Comparison of ENCODE assay signal across 8 mouse cellular contexts in genomic region chr9:114982689-114983360, GRCm38 (mm10). TPM values are rescaled to one million over a fixed set of nuclear protein-coding genes. Genes with fewer than 3 reads are reported as not detected.
DNase-seq lines count a peak whose midpoint lies in the region; ATAC-seq and TF ChIP-seq lines count a peak whose summit lies in the region.
"Had no signal": no experiment of that assay in that cellular context is flagged by ENCODE, and none has a peak within 500 bp of the region (broad histone marks: within the 10 kb centered on the region; RNA-seq: fewer than 3 reads in every experiment).

Gene Rps27rt, minus strand, starts transcription at chr9:114982739.

- no peak within 1 kb of the TSS for H3K4me3 ChIP-seq in spleen, adult 2 months (ENCODE audit: extremely low read depth, insufficient read depth, insufficient read length)
- no peak within 1 kb of the TSS for H3K4me3 ChIP-seq in embryonic facial prominence, embryonic 12.5 days
- no peak within 1 kb of the TSS for H3K4me3 ChIP-seq in heart, embryonic 12.5 days
- H3K4me3 ChIP-seq in neural tube, embryonic 12.5 days: no peak within 1 kb of the TSS
- H3K4me3 ChIP-seq: erythroblast, embryonic 14.5 days had no signal

- no peak for TF ChIP-seq CTCF in spleen, adult 2 months (IDR thresholded peaks at IDR 0.05; ENCODE audit: extremely low read depth, insufficient read depth, insufficient read length, insufficient replicate concordance)

- DNase-seq in spleen, adult 2 months (ENCODE audit: low read depth in 1 of 2, low spot score in 2 of 2): no peak
- DNase-seq in spleen, adult 12 weeks (ENCODE audit: low spot score): no peak
- DNase-seq in left cerebral cortex, postnatal 10 days (ENCODE audit: extremely low spot score in 1 of 2, low spot score in 2 of 2): peak in 1 of 2 experiments; percentile 35
- DNase-seq in thymus, postnatal 25 days: no peak

- H3K9me3 ChIP-seq in embryonic facial prominence, embryonic 12.5 days: no peaks in the 10 kb centered on the region
- H3K9me3 ChIP-seq in heart, embryonic 12.5 days (replicated peaks): 0 out of 2 replicates have a peak, but pooled peaks cover 1% of the 10 kb centered on the region
- H3K9me3 ChIP-seq in neural tube, embryonic 12.5 days: no peaks in the 10 kb centered on the region

- no peak within 1 kb of the TSS for H3K27ac ChIP-seq in spleen, adult 2 months (ENCODE audit: insufficient read depth, low read length)
- no peak within 1 kb of the TSS for H3K27ac ChIP-seq in embryonic facial prominence, embryonic 12.5 days
- no peak within 1 kb of the TSS for H3K27ac ChIP-seq in heart, embryonic 12.5 days (ENCODE audit: poor library complexity, severe bottlenecking)
- no peak within 1 kb of the TSS for H3K27ac ChIP-seq in neural tube, embryonic 12.5 days

- H3K4me2 ChIP-seq in embryonic facial prominence, embryonic 12.5 days (replicated peaks): no peak within 1 kb of the TSS
- no peak within 1 kb of the TSS for H3K4me2 ChIP-seq in heart, embryonic 12.5 days
- no peak within 1 kb of the TSS for H3K4me2 ChIP-seq in neural tube, embryonic 12.5 days (replicated peaks)

- no peaks in the 10 kb centered on the region for H3K36me3 ChIP-seq in spleen, adult 2 months (ENCODE audit: control insufficient read depth, insufficient read depth, low read length)
- H3K36me3 ChIP-seq in embryonic facial prominence, embryonic 12.5 days: no peaks in the 10 kb centered on the region
- H3K36me3 ChIP-seq in heart, embryonic 12.5 days: no peaks in the 10 kb centered on the region
- no peaks in the 10 kb centered on the region for H3K36me3 ChIP-seq in neural tube, embryonic 12.5 days

- no peak for ATAC-seq in embryonic facial prominence, embryonic 12.5 days (ENCODE audit: insufficient number of reproducible peaks, insufficient read depth, low FRiP score, low TSS enrichment)
- ATAC-seq in heart, embryonic 12.5 days (ENCODE audit: insufficient number of reproducible peaks, low FRiP score): no peak
- ATAC-seq in neural tube, embryonic 12.5 days (ENCODE audit: low FRiP score, low read depth): no peak

- TF ChIP-seq POLR2A in spleen, adult 2 months (IDR thresholded peaks at IDR 0.05; ENCODE audit: low read depth, low read length): no peak

- peaks cover 16% of the 10 kb centered on the region for H3K27me3 ChIP-seq in spleen, adult 2 months (ENCODE audit: control insufficient read depth, insufficient read depth, low read length)
- H3K27me3 ChIP-seq in embryonic facial prominence, embryonic 12.5 days: peaks cover 10% of the 10 kb centered on the region
- peaks cover 3% of the 10 kb centered on the region; the same call in 1 of the 2 replicates for H3K27me3 ChIP-seq in heart, embryonic 12.5 days (replicated peaks)
- peaks cover 15% of the 10 kb centered on the region for H3K27me3 ChIP-seq in neural tube, embryonic 12.5 days (replicated peaks)

- WGBS in spleen, adult 2 months: 90% methylated on average over 16 of the region's 16 CpGs
- 92% methylated on average over 16 of the region's 16 CpGs for WGBS in embryonic facial prominence, embryonic 12.5 days
- WGBS in heart, embryonic 12.5 days: 91% methylated on average over 16 of the region's 16 CpGs
- WGBS in neural tube, embryonic 12.5 days: 91% methylated on average over 16 of the region's 16 CpGs

- no peak within 1 kb of the TSS for H3K9ac ChIP-seq in embryonic facial prominence, embryonic 12.5 days
- no peak within 1 kb of the TSS for H3K9ac ChIP-seq in heart, embryonic 12.5 days
- H3K9ac ChIP-seq in neural tube, embryonic 12.5 days: no peak within 1 kb of the TSS

- intact Hi-C loops in left cerebral cortex, postnatal 10 days (cut with DNase I): no loop called here

- H3K4me1 ChIP-seq in spleen, adult 2 months (ENCODE audit: control insufficient read depth, insufficient read depth, insufficient read length): peaks cover 5% of the 10 kb centered on the region; the same call in 1 of the 2 replicates
- H3K4me1 ChIP-seq in embryonic facial prominence, embryonic 12.5 days: peaks cover 12% of the 10 kb centered on the region; the same call in 1 of the 2 replicates
- H3K4me1 ChIP-seq in heart, embryonic 12.5 days (replicated peaks): peaks cover 15% of the 10 kb centered on the region
- H3K4me1 ChIP-seq in neural tube, embryonic 12.5 days: peaks cover 10% of the 10 kb centered on the region

RNA-seq across cellular contexts. Expression of gene Rps27rt, which starts in this region (rescaled TPM):
- polyA plus RNA-seq in spleen, adult 2 months (2012; rRNA removed): 30.7 and 50.7 TPM in 2 replicates
- 394 and 429 TPM in 2 replicates for polyA plus RNA-seq in embryonic facial prominence, embryonic 12.5 days (2016; fragmentation: Nextera tagmentation; extraction: Ambion mirVana)
- polyA plus RNA-seq in heart, embryonic 12.5 days (2016; fragmentation: Nextera tagmentation; extraction: Ambion mirVana): 259 and 289 TPM in 2 replicates
- 10 to 100 TPM; 26.6 to 33.7 TPM for total RNA-seq in left cerebral cortex, postnatal 10 days (2021)
- 324 and 361 TPM in 2 replicates for polyA plus RNA-seq in neural tube, embryonic 12.5 days (2016; fragmentation: Nextera tagmentation; extraction: Ambion mirVana)
- polyA plus RNA-seq: erythroblast, embryonic 14.5 days had no signal
